Mouse (Mus musculus): Measurements from ENCODE around the gene Gm28434. TPM values are rescaled to one million over a fixed set of nuclear protein-coding genes. Genes with fewer than 3 reads are reported as not detected.

Gm28434 gene
- polyA plus RNA-seq (2015; fragmentation: Nextera tagmentation; extraction: Ambion mirVana) = not detected in 2 replicates

DNA sequence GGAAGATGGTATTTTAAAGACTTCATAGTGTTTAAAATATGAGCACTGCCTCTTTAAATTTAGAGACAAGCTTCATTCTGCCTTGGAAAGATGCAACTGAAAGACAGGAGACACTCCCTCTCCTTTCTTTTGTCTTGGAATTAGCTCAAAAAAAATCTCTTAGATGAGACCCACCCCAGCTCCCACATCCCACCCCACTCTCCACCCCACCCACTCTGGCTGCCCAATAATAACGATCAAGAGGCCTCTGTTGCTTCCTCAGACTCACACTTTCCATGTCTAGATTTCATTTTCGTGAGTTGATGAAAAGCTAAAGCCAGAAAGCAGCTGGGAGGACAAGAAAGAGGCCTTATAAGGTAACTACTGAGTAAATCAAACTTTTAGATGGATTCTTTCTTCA lies at the start of gene Gm28434, which contains the start of gene 2310003L06Rik:
Gene Gm28434 (plus strand): TSS at position 317 of the 400 bp plus-strand sequence.
Gene 2310003L06Rik (plus strand): TSS at position 259 of the 400 bp plus-strand sequence.
- Histone ChIP-seq H3K4me2 (no peak within 1 kb of the TSS), H3K36me3 (no peaks in the 10 kb centered on the region), H3K27ac (replicated peaks) (no peak within 1 kb of the TSS), H3K9me3 (no peaks in the 10 kb centered on the region), H3K27me3 (replicated peaks) (no peaks in the 10 kb centered on the region), H3K4me1 (no peaks in the 10 kb centered on the region), H3K4me3 (no peak within 1 kb of the TSS), H3K9ac (no peak within 1 kb of the TSS)
- no peak for ATAC-seq (ENCODE audit: extremely low read depth, insufficient number of reproducible peaks, low FRiP score, low TSS enrichment)
- 43% methylated on average over 2 of the region's 2 CpGs for WGBS

GRCm38 (mm10) chr5:87925372-87925771 lies 43.9 kb upstream of the Gm28434 start, which contains the start of gene Csn3:
TSS of gene Csn3 (plus strand) at chr5:87925579.
- Histone ChIP-seq H3K4me2 (no peak within 1 kb of the TSS), H3K36me3 (no peaks in the 10 kb centered on the region), H3K4me1 (no peaks in the 10 kb centered on the region), H3K27me3 (replicated peaks) (no peaks in the 10 kb centered on the region), H3K9me3 (no peaks in the 10 kb centered on the region), H3K4me3 (no peak within 1 kb of the TSS), H3K27ac (replicated peaks) (no peak within 1 kb of the TSS), H3K9ac (no peak within 1 kb of the TSS)
- no peak for ATAC-seq (ENCODE audit: extremely low read depth, insufficient number of reproducible peaks, low FRiP score, low TSS enrichment)
- 34% methylated on average over 5 of the region's 5 CpGs for WGBS

DNA sequence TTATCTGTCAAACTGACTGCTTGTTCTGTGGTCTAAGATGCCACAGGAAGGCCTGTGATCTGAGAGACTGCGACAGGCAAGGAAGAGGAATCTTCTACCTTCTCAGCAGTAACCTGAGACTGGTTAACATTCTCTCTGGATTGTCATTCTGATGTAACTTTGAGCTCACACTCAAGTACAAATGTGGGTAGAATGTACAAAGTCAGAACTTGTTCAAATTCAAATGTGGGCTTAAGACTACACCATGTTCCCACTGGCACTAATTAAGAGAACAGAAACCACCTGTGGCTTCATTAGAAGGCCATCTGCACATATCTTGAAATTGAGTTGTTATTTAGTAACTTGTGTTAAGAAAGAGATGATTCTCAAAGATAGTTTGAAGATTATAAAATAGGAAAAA lies 37.7 kb upstream of the Gm28434 start:
- Histone ChIP-seq H3K27ac (replicated peaks) (no peak overlapping the region), H3K9ac (no peak overlapping the region), H3K36me3 (no peaks in the 10 kb centered on the region), H3K4me1 (no peaks in the 10 kb centered on the region), H3K4me2 (no peak overlapping the region), H3K9me3 (no peaks in the 10 kb centered on the region), H3K27me3 (replicated peaks) (no peaks in the 10 kb centered on the region), H3K4me3 (no peak overlapping the region)
- 46% methylated on average over 1 of the region's 1 CpGs for WGBS
- no peak for ATAC-seq (ENCODE audit: extremely low read depth, insufficient number of reproducible peaks, low FRiP score, low TSS enrichment)

- Histone ChIP-seq H3K4me3 (no peak overlapping the region), H3K4me1 (no peaks in the 10 kb centered on the region), H3K27ac (replicated peaks) (no peak overlapping the region), H3K9ac (no peak overlapping the region), H3K9me3 (no peaks in the 10 kb centered on the region), H3K36me3 (no peaks in the 10 kb centered on the region), H3K27me3 (replicated peaks) (no peaks in the 10 kb centered on the region), H3K4me2 (no peak overlapping the region)
- no peak for ATAC-seq (ENCODE audit: extremely low read depth, insufficient number of reproducible peaks, low FRiP score, low TSS enrichment)
- WGBS = 31% methylated on average over 3 of the region's 3 CpGs
Measured at GRCm38 (mm10) chr5:87940752-87941151, 28.6 kb upstream of the Gm28434 start.

DNA sequence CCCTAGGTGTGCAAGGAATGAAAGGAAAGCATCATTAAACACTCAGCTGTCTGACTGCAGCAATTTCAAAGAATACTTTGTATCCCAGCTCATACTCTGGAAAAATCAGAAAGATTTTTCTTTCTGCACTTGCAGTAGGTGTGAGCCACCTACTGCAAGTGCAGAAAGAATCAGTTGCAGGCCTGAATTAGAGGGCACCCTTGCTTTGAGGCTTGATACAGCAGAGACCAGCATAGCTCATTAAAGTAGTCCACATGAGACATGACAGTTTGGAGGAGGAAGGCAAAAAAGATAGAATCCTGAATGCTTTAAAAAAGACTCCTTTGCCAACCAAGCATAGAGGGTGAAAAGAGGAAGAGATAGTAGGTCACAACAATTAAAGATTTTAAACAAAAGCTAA lies 26.8 kb upstream of the Gm28434 start:
- Histone ChIP-seq H3K4me1 (no peaks in the 10 kb centered on the region), H3K36me3 (no peaks in the 10 kb centered on the region), H3K9me3 (no peaks in the 10 kb centered on the region), H3K4me3 (no peak overlapping the region), H3K9ac (no peak overlapping the region), H3K4me2 (no peak overlapping the region), H3K27me3 (replicated peaks) (no peaks in the 10 kb centered on the region), H3K27ac (replicated peaks) (no peak overlapping the region)
- no peak for ATAC-seq (ENCODE audit: extremely low read depth, insufficient number of reproducible peaks, low FRiP score, low TSS enrichment)

GRCm38 (mm10) chr5:87951836-87952235 lies 17.5 kb upstream of the Gm28434 start:
- Histone ChIP-seq H3K4me3 (no peak overlapping the region), H3K27ac (replicated peaks) (no peak overlapping the region), H3K4me2 (no peak overlapping the region), H3K9me3 (no peaks in the 10 kb centered on the region), H3K36me3 (no peaks in the 10 kb centered on the region), H3K4me1 (no peaks in the 10 kb centered on the region), H3K9ac (no peak overlapping the region), H3K27me3 (replicated peaks) (no peaks in the 10 kb centered on the region)
- ATAC-seq (ENCODE audit: extremely low read depth, insufficient number of reproducible peaks, low FRiP score, low TSS enrichment) = no peak

GRCm38 (mm10) chr5:87979139-87979538 lies 9.8 kb downstream of the Gm28434 start, which contains the start of gene Cabs1:
TSS of gene Cabs1 (plus strand) at chr5:87979439.
- WGBS = 67% methylated on average over 3 of the region's 3 CpGs
- Histone ChIP-seq H3K27ac (replicated peaks) (no peak within 1 kb of the TSS), H3K9me3 (no peaks in the 10 kb centered on the region), H3K4me2 (no peak within 1 kb of the TSS), H3K4me3 (no peak within 1 kb of the TSS), H3K9ac (no peak within 1 kb of the TSS), H3K36me3 (no peaks in the 10 kb centered on the region), H3K4me1 (no peaks in the 10 kb centered on the region), H3K27me3 (replicated peaks) (no peaks in the 10 kb centered on the region)
- ATAC-seq (ENCODE audit: extremely low read depth, insufficient number of reproducible peaks, low FRiP score, low TSS enrichment) = no peak

DNA sequence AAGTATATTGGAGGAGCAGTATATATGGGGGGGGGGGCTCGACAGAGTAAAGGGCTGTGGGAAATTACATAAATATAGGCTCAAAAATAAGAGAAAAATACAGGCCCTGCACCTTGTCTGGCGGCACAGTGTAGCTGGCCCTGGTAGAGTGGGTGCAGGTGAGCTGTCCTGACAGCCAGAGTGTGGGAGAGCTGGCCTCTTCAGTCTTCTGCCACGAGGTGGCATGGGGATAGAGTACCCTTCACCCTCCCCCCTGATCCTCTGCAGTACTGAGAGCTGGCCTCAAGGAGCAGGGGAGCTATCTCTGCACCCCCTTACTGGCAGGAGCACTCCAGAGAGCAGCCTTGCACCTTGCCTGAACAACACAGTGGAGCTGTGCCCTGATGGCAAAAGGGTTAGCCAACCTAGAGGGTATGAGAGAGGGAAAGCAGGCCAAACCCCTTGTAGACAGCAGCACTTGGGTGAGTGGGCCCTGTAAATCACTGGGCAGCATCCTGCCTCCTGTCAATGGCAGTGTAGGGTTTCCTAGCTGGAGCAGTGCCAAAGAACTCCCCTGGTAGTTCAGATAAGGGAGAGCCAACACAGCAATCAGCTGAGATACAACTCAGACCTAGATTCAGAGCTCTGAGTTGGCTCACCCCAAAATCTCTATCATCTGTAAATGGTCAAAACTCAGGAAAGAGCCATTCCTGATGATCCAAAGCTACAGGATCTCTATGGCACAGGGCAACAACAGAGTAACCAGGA lies 13.3 kb downstream of the Gm28434 start:
- no peak overlapping the region for H3K27ac ChIP-seq (replicated peaks)
- no peak for ATAC-seq (ENCODE audit: extremely low read depth, insufficient number of reproducible peaks, low FRiP score, low TSS enrichment)
- no peak overlapping the region for H3K9ac ChIP-seq
- H3K9me3 ChIP-seq = no peaks in the 10 kb centered on the region
- H3K4me2 ChIP-seq = no peak overlapping the region
- H3K36me3 ChIP-seq = no peaks in the 10 kb centered on the region
- no peaks in the 10 kb centered on the region for H3K27me3 ChIP-seq (replicated peaks)
- no peak overlapping the region for H3K4me3 ChIP-seq
- no peaks in the 10 kb centered on the region for H3K4me1 ChIP-seq
- WGBS = 50% methylated on average over 3 of the region's 3 CpGs

DNA sequence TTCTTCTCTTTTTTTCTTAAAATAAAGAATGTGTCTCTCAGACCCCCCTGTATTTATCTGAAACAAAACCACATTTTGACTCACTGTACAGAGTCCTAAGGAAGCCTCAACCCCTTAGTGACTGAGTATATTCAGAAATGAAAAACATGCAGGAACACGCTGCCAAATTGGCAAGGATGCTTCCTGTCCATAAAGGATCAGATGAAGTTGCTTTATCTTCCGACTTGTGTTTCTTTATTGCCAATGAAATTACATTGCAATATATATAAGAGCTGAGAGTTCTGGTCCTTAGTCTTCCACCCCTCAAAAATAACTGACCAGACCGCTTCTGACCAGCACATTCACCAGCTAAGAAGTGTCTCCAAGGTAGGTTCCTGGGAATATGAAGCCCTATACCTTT lies 32.9 kb downstream of the Gm28434 start, which contains the start of gene Smr3a:
Gene Smr3a (plus strand): TSS at position 301 of the 400 bp plus-strand sequence.
- Histone ChIP-seq H3K9ac (no peak within 1 kb of the TSS), H3K27me3 (replicated peaks) (no peaks in the 10 kb centered on the region), H3K4me1 (no peaks in the 10 kb centered on the region), H3K36me3 (no peaks in the 10 kb centered on the region), H3K27ac (replicated peaks) (no peak within 1 kb of the TSS), H3K4me2 (no peak within 1 kb of the TSS), H3K4me3 (no peak within 1 kb of the TSS), H3K9me3 (no peaks in the 10 kb centered on the region)
- no peak for ATAC-seq (ENCODE audit: extremely low read depth, insufficient number of reproducible peaks, low FRiP score, low TSS enrichment)
- WGBS = 73% methylated on average over 3 of the region's 3 CpGs

DNA sequence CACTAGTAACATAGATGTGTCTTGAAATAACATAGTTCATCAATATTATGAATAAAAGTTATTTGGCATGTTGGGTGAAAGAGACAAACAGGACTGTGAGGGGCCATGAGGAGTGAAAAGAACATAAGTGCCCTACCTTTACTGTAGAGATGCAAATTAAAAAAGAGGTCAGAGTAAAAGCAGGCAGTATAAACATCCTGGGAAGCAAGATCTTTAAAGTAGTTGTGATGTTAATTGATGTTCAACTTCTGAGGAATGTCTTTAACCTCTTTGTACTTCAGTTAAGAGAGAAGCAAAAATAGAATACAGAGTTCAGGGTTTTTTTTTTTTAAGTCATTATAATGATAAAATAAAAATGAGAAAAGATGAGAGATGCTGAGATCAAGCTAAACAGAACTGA lies 35.9 kb downstream of the Gm28434 start:
- Histone ChIP-seq H3K36me3 (no peaks in the 10 kb centered on the region), H3K4me2 (no peak overlapping the region), H3K4me3 (no peak overlapping the region), H3K27ac (replicated peaks) (no peak overlapping the region), H3K4me1 (no peaks in the 10 kb centered on the region), H3K9me3 (no peaks in the 10 kb centered on the region), H3K27me3 (replicated peaks) (no peaks in the 10 kb centered on the region), H3K9ac (no peak overlapping the region)
- ATAC-seq (ENCODE audit: extremely low read depth, insufficient number of reproducible peaks, low FRiP score, low TSS enrichment) = no peak
